Mouse (Mus musculus): ENCODE measurements around the gene Smg6. TPM values are rescaled to one million over a fixed set of nuclear protein-coding genes. Genes with fewer than 3 reads are reported as not detected.

Smg6 gene
- polyA plus RNA-seq (2014; fragmentation: Illumina TruSeq; extraction: RNeasy Lipid Tissue Mini Kit (QIAGEN cat#74804); ENCODE audit: low read depth, low replicate concordance) = 6.3 TPM

GRCm38 (mm10) chr11:74925577-74926387, at the start of gene Smg6, which contains the start of gene Srr:
Gene Smg6, plus strand, starts transcription at chr11:74925823.
Gene Srr, minus strand, starts transcription at chr11:74925948.

DNA sequence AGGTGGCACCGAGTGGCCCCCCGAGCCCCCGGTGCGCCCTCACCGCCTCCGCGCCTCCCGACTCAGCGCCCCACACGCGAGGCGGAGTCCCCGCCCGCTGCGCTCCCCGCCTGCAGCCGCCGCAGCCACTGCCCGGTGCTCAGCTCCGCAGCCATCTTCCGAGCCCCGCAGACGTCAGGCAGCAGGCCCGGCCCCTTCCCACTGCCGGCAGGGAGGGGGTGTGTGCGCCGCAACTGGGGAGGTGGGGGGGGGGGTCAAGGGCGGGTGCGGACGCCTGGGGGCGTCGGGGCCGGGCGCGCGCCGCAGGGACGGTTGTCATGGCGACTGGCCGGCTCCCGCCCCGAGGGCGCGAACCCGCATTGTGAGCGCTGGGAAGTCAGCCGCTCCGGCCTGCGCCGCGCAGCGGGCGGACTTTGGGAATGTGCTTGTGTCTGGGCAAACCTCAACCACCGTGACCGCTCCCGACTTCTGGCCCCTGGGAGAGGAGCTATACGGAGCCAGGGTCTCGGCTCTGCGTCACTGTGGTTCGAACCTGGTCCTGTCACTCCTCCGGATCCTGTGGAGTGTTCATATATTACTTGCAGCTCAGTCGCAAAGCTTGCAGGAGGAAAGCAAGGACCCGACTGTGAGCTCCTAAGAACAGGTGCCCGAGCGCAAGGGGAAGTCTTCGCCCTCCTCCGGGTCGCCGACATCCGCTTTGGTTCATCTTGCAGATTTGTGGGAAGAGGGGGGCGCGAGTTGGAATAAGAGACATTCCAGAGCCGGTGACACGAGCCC, 28.5 kb upstream of the Smg6 start, which contains the start of gene Sgsm2:
Sgsm2 (minus strand) TSS at position 160 of the 777 bp plus-strand sequence.

DNA sequence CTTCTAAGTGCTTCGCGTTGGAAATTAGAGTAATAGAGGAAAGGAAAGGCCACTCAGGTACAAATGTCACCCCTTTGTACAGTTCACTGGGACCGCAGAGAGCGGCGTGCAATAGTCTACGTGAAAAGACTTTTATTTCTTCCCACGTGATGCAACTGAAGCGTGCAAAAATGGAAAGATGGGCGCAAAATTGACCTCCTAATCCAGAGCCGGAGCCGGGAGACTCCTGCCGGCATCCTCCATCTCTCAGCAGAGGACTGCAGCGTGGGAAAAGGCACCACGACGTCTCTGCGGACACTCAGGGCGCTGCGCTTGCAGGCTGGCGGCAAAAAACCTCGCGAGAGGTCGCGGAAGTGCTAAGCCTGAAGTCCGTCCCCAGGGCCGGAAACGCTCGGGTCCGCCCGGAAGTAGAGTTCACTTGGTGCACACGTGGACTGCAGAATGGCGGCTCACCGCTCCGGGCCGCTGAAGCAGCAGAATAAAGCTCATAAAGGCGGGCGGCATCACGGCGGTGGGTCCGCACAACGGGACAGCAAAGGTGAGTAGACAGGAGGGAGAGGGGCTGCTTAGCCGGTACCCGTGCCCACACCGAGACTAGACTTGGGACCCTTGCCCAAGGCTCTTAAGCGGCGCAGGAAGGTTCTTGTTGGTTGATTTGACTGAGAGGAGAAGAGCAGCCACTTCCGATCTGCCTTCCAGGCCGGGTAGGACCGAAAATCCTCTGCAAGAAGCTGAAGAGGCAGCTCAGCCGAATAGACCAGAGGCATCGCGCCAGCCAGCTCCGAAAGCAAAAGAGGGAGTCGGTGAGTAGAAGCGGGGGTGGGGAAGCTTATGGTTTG, 27.7 kb upstream of the Smg6 start, which contains the start of gene Tsr1:
Tsr1 (plus strand) TSS at position 394 of the 839 bp plus-strand sequence.

DNA sequence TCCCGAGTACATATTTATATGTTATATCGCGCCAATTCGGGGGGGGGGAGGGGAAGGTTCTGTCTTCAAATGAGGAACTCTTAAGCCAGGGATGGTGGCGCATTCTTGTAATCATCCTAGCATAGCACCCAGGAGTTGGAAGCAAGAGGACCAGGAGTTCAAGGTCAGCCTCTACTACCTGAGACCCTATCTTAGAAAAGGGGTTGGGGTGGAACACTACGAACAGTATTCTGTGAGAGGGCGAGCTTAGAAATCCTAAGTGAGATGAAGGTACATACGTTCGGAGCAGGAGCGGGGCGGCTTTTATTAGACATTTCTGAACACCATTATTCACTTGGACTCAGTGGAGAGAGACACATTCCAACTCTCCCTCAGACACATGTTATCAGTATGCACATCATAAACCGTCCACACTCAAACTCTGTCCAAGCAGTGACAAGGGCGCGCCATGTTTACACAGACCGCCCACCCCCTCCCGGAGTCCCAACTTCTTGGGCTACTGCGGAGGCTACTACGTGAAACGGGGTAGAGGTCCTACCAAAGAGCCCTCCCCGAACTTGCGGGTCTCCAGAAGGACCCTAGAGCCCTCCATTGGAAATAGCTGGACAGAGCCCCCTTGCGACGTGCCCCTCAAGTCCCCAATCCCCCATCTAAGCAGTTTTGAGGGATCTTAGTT, 243.9 kb downstream of the Smg6 start, which contains the start of gene Hic1:
Hic1 (minus strand) TSS at position 115 of the 676 bp plus-strand sequence.

DNA sequence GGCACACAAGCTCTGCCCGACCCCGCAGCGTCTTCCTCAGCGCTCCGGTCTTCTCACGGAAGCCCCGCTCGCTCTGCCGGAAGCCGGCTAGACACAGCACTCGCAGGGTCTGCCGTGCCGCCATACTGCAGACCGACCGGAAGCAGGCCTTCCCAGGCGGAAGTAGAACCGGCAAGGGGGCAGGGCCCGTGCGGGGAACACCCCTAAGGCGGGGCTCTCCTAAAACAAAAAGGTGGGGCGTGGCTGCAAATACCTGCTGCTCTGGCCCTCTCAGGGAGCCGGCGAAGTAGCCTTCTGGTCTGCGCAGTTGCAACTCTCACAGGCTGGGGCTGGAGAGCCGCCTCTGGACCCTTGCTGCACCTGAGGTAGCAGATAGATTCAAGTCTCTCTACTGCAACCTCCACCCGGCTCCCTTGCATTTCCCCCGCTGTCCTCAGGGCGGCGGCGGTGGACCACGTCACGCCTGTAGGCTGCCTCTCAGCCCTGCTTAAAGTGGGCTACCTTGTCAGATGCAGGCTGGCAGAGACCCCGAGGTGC, 253.1 kb downstream of the Smg6 start, which contains the start of gene Ovca2:
Ovca2 (minus strand) TSS at position 164 of the 537 bp plus-strand sequence.

DNA sequence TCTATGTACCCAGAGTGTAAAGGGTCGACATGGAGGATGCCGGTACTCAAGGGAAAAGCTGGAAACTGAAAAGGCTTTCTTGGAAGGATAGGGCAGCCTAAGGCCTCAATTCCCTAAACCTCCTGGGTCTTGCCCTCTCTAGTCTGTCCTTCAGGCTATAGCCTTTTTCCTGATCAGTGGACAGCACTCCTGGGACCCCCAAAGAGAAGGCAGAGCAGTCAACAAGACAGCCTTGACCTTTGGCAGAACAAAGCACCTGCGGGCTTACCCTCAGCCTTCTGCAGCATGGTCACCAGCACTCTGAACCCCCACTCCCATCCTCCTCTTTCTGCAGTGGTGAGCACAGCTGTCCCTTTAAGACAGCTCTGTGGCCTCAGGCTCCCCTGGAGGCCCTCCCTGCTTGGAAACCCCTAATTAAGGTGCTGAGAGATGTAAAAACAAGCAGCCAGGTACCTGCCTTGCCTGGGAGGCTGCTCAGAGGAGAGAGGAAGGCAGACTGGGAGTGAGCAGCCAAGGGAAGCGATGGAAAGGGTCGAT, 265.4 kb downstream of the Smg6 start, which contains the start of gene Dph1:
Dph1 (minus strand) TSS at position 337 of the 537 bp plus-strand sequence.

GRCm38 (mm10) chr11:75193256-75194071, 267.8 kb downstream of the Smg6 start, which contains the start of gene Rtn4rl1:
Gene Rtn4rl1, plus strand, starts transcription at chr11:75193783.

Other genes with a start within 250 kb of the Smg6 start
- 162 TPM for gene Pafah1b1, start 201.2 kb upstream of the Smg6 start, polyA plus RNA-seq (2014; fragmentation: Illumina TruSeq; extraction: RNeasy Lipid Tissue Mini Kit (QIAGEN cat#74804); ENCODE audit: low read depth, low replicate concordance)
- gene Mettl16, start 155.0 kb upstream of the Smg6 start, polyA plus RNA-seq (2014; fragmentation: Illumina TruSeq; extraction: RNeasy Lipid Tissue Mini Kit (QIAGEN cat#74804); ENCODE audit: low read depth, low replicate concordance) = 13.4 TPM
- 1.2 TPM for gene Mnt, start 94.9 kb upstream of the Smg6 start, polyA plus RNA-seq (2014; fragmentation: Illumina TruSeq; extraction: RNeasy Lipid Tissue Mini Kit (QIAGEN cat#74804); ENCODE audit: low read depth, low replicate concordance)
- 0.50 TPM for gene Sgsm2, start 28.8 kb upstream of the Smg6 start, polyA plus RNA-seq (2014; fragmentation: Illumina TruSeq; extraction: RNeasy Lipid Tissue Mini Kit (QIAGEN cat#74804); ENCODE audit: low read depth, low replicate concordance)
- gene Tsr1, start 27.8 kb upstream of the Smg6 start, polyA plus RNA-seq (2014; fragmentation: Illumina TruSeq; extraction: RNeasy Lipid Tissue Mini Kit (QIAGEN cat#74804); ENCODE audit: low read depth, low replicate concordance) = 11.1 TPM
- gene Srr, start 125 bp downstream of the Smg6 start, polyA plus RNA-seq (2014; fragmentation: Illumina TruSeq; extraction: RNeasy Lipid Tissue Mini Kit (QIAGEN cat#74804); ENCODE audit: low read depth, low replicate concordance) = 120 TPM
- not detected for gene Hic1, start 243.7 kb downstream of the Smg6 start, polyA plus RNA-seq (2014; fragmentation: Illumina TruSeq; extraction: RNeasy Lipid Tissue Mini Kit (QIAGEN cat#74804); ENCODE audit: low read depth, low replicate concordance)

Measured in liver, adult 10 weeks (tissue).